Mouse (Mus musculus) heart, embryonic 13.5 days (tissue): ENCODE results near the gene Pitpnm1. TPM values are rescaled to one million over a fixed set of nuclear protein-coding genes. Genes with fewer than 3 reads are reported as not detected.

Experiments used
- ATAC-seq: fragments of 200-750 bp; cut with Nextera tagmentation; 2 replicates; pipeline ENCODE4 v1.8.0; 2017; ENCODE audit warnings: moderate TSS enrichment; ENCODE audit not compliant: insufficient number of reproducible peaks, low FRiP score, low TSS enrichment; ENCODE audit errors: extremely low read depth
- H3K27ac ChIP-seq: fragments of 300-500 bp; sonication (generic); replicated peaks from 2 replicates; pipeline ENCODE4 v1.5.1; 2015; ENCODE audit warnings: moderate library complexity, mild to moderate bottlenecking, inconsistent platforms
- H3K27me3 ChIP-seq: fragments of 300-500 bp; sonication (generic); replicated peaks from 2 replicates; pipeline ENCODE4 v1.6.1; 2015; ENCODE audit warnings: mild to moderate bottlenecking, inconsistent platforms
- H3K36me3 ChIP-seq: fragments of 300-500 bp; sonication (generic); 2 replicates; pipeline ENCODE4 v1.6.1; 2015; ENCODE audit warnings: mild to moderate bottlenecking, inconsistent platforms
- H3K4me1 ChIP-seq: fragments of 300-500 bp; sonication (generic); 2 replicates; pipeline ENCODE4 v1.6.1; 2015; ENCODE audit warnings: inconsistent platforms
- H3K4me2 ChIP-seq: fragments of 300-500 bp; sonication (generic); 2 replicates; pipeline ENCODE4 v1.6.1; 2015; ENCODE audit warnings: inconsistent platforms, mild to moderate bottlenecking, moderate library complexity
- H3K4me3 ChIP-seq: fragments of 300-500 bp; sonication (generic); 2 replicates; pipeline ENCODE4 v1.5.1; 2015; ENCODE audit warnings: moderate library complexity, mild to moderate bottlenecking, inconsistent platforms
- H3K9ac ChIP-seq: fragments of 300-500 bp; sonication (generic); 2 replicates; pipeline ENCODE4 v1.6.1; 2015; ENCODE audit warnings: inconsistent platforms, mild to moderate bottlenecking, moderate library complexity
- H3K9me3 ChIP-seq: fragments of 300-500 bp; sonication (generic); 2 replicates; pipeline ENCODE4 v1.6.1; 2016; ENCODE audit warnings: inconsistent platforms
- WGBS: fragments of 180-500 bp; shearing (Covaris S2); methylation state at CpG from one replicate; pipeline ENCODE4 v1.1.7; 2015; ENCODE audit warnings: mixed read lengths; 5-methylcytosine and 5-hydroxymethylcytosine counted together
- polyA plus RNA-seq: library from polyadenylated mRNA; unstranded; fragments of >200 nt; fragmentation: Nextera tagmentation; extraction: Ambion mirVana; gene quantifications from 2 replicates; pipeline ENCODE4 v1.2.1, GENCODE M21; 2015

Pitpnm1 gene
- polyA plus RNA-seq: 18.2 and 21.8 TPM in 2 replicates

DNA sequence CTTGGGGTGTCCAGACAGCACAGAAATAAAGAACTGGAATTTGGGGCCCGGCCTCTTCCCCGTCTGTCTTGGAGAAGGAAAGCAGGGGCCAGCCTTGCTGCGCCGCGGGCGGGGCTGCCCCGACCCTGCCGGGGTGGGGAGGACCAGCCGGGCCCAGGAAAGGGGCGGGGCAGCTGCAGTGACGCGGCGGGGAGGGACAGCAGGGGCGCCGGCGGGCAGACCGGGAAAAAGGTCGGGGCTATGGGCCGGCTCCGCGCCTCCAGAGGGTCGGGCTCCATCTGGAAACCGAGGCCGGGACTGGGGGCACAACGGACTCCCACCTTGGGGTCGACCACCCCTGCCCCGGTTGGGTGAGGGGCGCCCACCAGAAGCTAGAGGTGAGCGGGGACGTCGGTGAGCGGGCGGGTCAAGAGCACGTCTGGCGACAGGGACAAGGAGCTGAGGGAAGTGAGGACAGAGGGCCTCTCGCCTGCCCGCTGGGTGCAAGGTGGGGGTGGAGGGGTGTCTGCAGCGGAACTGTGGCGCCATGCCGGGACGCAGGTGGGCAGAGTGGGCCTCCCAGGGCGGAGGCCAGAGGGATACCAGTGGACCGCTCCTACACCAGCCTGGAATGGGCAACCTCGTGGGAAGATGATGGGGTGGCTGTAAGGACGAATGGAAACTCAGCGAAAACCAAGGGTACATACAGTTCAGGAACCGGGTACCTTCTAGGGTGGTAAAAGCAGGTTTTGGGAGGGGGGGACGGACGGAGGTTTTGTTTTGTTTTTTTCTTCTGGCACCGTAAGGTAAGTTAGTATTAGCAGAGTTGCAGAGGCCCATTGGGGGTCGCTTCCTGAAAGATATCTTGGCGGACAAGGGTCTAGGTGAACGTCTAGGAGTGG, at the start of gene Pitpnm1:
TSS of gene Pitpnm1 (plus strand) at position 162 of the 881 bp plus-strand sequence.
- Histone ChIP-seq H3K27me3 (peaks cover 38% of the 10 kb centered on the region), H3K4me2 (peak within 1 kb of the TSS; percentile 89), H3K27ac (peak within 1 kb of the TSS; percentile 43), H3K4me3 (peak within 1 kb of the TSS; percentile 64), H3K9me3 (no peaks in the 10 kb centered on the region), H3K36me3 (peaks cover 17% of the 10 kb centered on the region; the same call in 1 of the 2 replicates), H3K4me1 (peaks cover 49% of the 10 kb centered on the region), H3K9ac (peak within 1 kb of the TSS; percentile 83)
- under 1% methylated on average over 53 of the region's 53 CpGs for WGBS
- peak; percentile 27; the same call in 1 of the 2 replicates for ATAC-seq

DNA sequence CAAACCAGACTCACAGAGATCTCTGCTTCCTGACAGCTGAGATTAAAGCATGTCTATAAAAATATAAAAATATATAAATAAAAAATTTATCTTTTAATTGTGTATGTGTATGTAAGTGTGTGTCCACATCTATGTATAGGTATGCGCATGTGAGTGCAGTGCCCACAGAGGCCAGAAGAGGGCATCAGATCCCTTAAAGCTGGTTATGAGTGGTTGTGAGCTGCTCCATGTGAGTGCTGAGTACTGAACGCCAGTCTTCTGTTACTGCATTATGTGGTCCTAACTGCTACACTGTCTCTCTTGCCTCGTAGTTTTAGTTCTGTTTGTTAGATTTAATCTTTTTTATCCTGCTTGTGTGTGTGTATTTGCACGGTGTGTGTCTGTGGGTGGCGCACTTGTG, 48.8 kb upstream of the Pitpnm1 start:
- Histone ChIP-seq H3K27ac (no peak overlapping the region), H3K4me1 (peaks cover 16% of the 10 kb centered on the region), H3K9me3 (0 out of 2 replicates have a peak, but pooled peaks cover 4% of the 10 kb centered on the region), H3K4me2 (no peak overlapping the region), H3K4me3 (no peak overlapping the region), H3K9ac (no peak overlapping the region), H3K27me3 (no peaks in the 10 kb centered on the region), H3K36me3 (no peaks in the 10 kb centered on the region)
- no peak for ATAC-seq
- WGBS: 87% methylated on average over 5 of the region's 5 CpGs

DNA sequence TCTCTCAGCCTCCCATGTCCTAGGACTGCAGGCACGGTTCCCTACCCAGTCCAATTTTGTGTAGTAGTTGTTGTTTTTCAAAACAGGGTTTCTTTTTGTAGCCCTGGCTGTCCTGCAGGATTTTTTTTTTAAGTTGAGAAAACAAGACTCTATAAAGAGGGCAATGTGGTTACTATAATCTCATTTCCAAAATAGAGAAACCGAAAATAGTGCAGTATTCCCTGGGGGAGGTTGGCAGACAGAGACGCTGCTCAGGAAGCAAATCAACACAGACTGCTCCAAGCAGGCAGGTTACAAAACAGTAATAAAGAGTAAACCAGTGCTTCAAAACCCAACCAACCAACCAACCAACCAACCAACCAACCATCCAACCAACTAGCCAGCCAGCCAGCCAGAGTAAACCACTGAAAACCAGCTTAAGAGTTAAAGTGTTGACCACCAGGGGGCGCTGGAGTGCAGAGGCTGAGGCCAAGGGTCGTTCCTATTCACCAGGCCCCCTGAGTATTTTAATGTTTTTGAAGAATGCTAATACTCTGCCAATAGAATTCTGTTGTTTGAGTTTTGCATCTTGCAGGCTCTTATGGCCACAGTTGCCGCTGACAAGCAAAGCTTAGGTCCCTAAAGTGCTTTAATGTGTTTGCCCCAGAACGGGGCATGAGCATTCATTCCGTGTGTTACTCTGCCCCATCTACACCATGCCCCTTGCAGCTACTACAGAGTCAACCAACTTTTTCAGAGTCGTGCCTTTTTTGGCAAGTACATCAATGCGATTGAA, 47.9 kb upstream of the Pitpnm1 start:
- Histone ChIP-seq H3K9me3 (0 out of 2 replicates have a peak, but pooled peaks cover 4% of the 10 kb centered on the region), H3K4me2 (no peak overlapping the region), H3K4me1 (peaks cover 16% of the 10 kb centered on the region), H3K9ac (no peak overlapping the region), H3K4me3 (no peak overlapping the region), H3K27me3 (no peaks in the 10 kb centered on the region), H3K27ac (no peak overlapping the region), H3K36me3 (no peaks in the 10 kb centered on the region)
- ATAC-seq: no peak
- WGBS: 51% methylated on average over 10 of the region's 10 CpGs

DNA sequence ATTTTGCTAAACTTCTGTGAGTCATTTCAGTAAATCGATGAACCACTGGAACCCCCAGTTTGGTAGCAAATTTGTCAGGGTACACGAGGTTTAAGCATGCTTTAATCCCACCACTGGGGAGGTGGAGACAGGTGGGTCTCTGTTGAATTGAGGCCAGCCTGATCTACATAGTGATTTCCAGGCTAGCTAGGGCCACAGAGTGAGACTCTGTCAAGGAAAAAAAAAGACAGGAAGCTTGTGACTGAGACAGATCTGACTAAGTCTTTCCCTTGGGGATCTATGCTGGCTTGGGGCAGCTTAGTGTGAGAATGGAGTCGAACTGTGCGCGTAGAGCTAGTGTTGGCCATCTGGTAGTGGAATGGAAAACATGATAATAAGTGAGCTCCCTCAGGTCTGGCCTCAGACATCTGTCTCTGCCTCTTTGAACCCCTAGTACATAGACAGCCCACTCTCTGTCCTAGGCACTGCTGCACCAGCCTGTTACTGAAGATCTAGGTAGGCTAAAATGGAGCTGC, 47.2 kb upstream of the Pitpnm1 start:
- no peak overlapping the region for H3K4me2 ChIP-seq
- H3K27me3 ChIP-seq: no peaks in the 10 kb centered on the region
- no peak overlapping the region for H3K27ac ChIP-seq
- H3K9me3 ChIP-seq: 0 out of 2 replicates have a peak, but pooled peaks cover 4% of the 10 kb centered on the region
- no peak overlapping the region for H3K4me3 ChIP-seq
- H3K9ac ChIP-seq: no peak overlapping the region
- ATAC-seq: no peak
- WGBS: 61% methylated on average over 5 of the region's 5 CpGs
- peaks cover 19% of the 10 kb centered on the region for H3K4me1 ChIP-seq
- no peaks in the 10 kb centered on the region for H3K36me3 ChIP-seq

DNA sequence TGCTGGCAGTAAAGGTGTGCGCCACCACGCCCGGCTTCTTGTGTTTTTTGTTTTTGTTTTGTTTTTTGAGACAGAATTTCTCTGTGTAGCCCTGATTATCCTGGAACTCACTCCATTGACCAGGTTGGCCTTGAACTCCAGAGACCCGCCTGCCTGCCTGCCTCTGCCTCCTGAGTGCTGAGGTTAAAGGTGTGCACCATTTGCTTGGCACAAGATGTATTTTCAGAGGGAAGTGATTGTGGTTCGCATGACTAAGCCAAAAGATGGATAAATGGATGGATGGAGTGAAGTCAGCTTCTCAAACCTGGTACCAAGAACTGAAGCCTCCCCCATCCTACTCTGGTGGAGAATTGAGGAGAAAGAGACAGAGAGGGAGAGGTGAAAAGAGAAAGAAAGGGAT, 45.2 kb upstream of the Pitpnm1 start:
- 85% methylated on average over 5 of the region's 5 CpGs for WGBS
- no peak overlapping the region for H3K9ac ChIP-seq
- H3K4me3 ChIP-seq: no peak overlapping the region
- H3K27ac ChIP-seq: no peak overlapping the region
- H3K4me2 ChIP-seq: no peak overlapping the region
- ATAC-seq: no peak
- H3K36me3 ChIP-seq: no peaks in the 10 kb centered on the region
- H3K27me3 ChIP-seq: no peaks in the 10 kb centered on the region; the same call in 1 of the 2 replicates
- H3K9me3 ChIP-seq: 0 out of 2 replicates have a peak, but pooled peaks cover 4% of the 10 kb centered on the region
- H3K4me1 ChIP-seq: peaks cover 23% of the 10 kb centered on the region

DNA sequence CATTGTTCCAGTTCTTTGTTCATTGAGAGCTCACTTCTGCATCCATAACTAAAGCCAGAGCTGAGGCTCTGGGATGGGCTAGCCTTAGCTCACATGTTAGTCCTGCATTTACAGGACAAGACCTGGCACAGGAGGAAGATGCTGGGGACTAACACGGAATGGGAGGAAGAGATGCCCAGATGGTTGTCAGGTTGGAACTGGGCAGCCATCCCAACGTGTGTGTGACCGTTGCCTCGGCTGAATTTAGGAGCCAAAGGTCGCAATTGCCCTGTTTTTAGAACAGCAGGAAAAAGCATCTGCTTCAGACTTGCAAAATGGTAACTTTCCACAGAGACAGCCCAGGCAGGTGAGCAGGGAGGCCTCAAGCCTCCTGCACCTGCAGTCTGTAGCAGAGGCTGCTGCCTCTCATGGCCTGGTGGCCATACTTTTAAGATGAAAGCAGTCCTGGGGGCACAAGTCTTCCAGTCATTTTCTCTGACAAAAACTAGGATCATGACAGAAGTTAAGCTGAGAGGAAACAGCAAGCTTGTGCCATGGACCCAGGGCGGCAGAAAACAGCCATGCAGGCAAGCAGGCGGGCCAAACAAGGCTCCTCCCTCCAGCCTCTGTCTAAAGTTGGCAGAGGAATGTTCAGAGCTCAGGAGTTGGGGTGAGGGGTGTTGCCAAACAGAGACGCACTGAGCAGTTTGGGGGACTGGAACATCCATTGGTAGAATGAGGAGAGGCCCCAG, 44.4 kb upstream of the Pitpnm1 start:
- Histone ChIP-seq H3K27me3 (no peaks in the 10 kb centered on the region; the same call in 1 of the 2 replicates), H3K4me2 (no peak overlapping the region), H3K9me3 (0 out of 2 replicates have a peak, but pooled peaks cover 4% of the 10 kb centered on the region), H3K27ac (no peak overlapping the region), H3K4me1 (peaks cover 23% of the 10 kb centered on the region), H3K9ac (no peak overlapping the region), H3K36me3 (no peaks in the 10 kb centered on the region), H3K4me3 (no peak overlapping the region)
- 64% methylated on average over 8 of the region's 8 CpGs for WGBS
- no peak for ATAC-seq

DNA sequence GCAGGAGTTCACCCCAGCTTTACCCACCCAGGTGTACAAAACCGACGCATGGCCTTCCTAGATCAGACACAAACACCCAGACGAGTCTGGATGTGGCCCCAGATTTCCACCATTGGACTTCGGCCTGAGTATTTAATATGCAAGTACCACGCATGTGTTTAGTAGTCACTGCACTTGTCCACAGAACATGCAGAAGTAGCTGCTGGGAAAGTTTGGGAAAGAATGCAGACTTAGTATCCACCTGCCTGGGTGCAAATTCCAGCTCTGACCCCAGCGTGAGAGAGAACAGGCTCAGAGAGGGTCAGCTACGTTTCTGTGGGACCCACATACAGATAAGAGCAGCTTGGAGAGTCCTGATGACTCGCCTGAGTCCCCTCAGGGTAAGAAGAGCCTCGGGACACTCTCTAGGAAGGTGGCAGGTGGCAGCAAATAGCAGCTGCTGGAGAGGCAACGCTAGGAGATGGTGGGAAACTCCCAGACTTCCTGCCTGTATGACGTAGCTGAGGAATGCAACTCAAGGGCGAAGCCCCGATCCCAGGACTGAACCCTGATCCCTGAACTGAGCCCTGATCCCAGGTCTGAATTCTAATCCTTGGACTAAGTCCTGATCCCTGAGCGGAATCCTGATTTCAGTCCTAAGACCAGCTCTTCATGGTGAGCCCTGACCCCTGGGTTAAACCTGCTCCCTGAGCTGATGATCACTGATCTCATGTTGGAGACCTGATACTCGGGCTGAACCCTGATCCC, 43.7 kb upstream of the Pitpnm1 start:
- no peak for ATAC-seq
- 0 out of 2 replicates have a peak, but pooled peaks cover under 1% of the 10 kb centered on the region for H3K9me3 ChIP-seq
- H3K27me3 ChIP-seq: no peaks in the 10 kb centered on the region; the same call in 1 of the 2 replicates
- 50% methylated on average over 15 of the region's 15 CpGs for WGBS
- H3K4me1 ChIP-seq: peaks cover 23% of the 10 kb centered on the region
- no peaks in the 10 kb centered on the region for H3K36me3 ChIP-seq
- H3K4me2 ChIP-seq: no peak overlapping the region
- H3K4me3 ChIP-seq: no peak overlapping the region
- H3K9ac ChIP-seq: 0 out of 2 replicates have a peak overlapping the region, but pooled peaks have one; percentile 25
- H3K27ac ChIP-seq: peak overlapping the region; percentile 36; the same call in 1 of the 2 replicates

DNA sequence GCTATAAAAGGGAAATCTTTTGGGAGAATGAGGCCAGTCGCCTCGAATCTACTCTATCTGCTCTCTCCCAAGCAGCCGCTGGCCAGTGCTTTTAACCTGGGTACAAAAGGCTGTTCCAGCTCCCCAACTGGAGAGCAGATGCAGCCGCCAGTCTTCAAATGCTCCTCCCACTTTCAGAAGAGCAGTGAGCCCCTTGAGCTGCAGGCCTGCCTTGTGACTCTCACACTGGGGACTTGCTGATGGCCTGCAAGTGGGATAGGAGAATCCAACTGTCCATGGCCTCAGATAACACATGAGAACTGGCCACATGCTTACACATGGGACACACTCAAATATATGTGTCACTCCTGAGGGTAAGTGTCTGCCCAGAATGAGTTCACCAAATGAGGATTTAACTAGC, 43.1 kb upstream of the Pitpnm1 start:
- no peak for ATAC-seq
- Histone ChIP-seq H3K4me1 (peaks cover 23% of the 10 kb centered on the region), H3K9ac (0 out of 2 replicates have a peak overlapping the region, but pooled peaks have one; percentile 25), H3K27me3 (no peaks in the 10 kb centered on the region; the same call in 1 of the 2 replicates), H3K4me3 (no peak overlapping the region), H3K36me3 (no peaks in the 10 kb centered on the region), H3K4me2 (no peak overlapping the region), H3K27ac (peak overlapping the region; percentile 36; the same call in 1 of the 2 replicates), H3K9me3 (no peaks in the 10 kb centered on the region)
- WGBS: 48% methylated on average over 4 of the region's 4 CpGs

DNA sequence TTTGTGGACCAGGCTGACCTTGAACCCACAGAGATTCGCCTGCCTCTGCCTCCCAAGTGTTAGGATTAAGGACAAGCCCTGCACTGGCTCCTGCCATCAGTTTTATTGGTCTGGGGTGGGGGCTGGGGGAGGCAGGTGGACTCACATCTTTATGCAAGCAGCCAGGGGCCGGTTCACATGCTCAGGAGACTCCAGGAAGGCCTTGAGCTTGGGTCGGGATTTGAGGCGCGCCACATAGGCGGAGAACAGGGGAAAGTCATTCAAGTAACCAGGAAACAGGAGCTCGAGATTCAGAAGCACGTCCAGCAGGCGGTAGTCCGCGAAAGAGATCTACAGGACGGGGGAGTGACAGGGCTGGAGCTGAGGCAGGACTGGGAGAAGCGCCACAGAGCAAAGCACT, 42.4 kb upstream of the Pitpnm1 start:
- ATAC-seq: no peak

DNA sequence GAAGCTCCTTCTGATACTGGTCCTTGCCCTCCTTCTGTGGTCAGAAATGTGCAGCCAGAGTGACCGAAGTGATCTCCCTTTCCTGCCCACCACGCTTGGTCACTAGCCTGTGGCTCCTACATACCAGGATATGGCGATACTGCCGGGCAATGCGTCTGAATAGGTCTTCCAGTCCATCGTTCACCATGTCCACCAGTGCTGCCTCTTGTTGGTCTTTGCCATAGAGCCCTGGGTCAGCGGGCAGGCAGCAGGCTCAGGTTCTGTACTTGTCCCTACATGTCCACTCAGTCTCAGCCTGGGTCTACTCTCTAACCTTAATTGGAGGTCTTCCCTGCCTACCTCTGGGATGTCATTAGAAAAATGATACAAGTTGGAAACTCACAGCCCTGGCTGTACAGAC, 41.8 kb upstream of the Pitpnm1 start:
- H3K4me1 ChIP-seq: peaks cover 23% of the 10 kb centered on the region
- H3K4me2 ChIP-seq: no peak overlapping the region
- no peak for ATAC-seq
- 92% methylated on average over 7 of the region's 7 CpGs for WGBS
- H3K9ac ChIP-seq: no peak overlapping the region
- H3K27ac ChIP-seq: no peak overlapping the region
- H3K4me3 ChIP-seq: no peak overlapping the region
- H3K9me3 ChIP-seq: no peaks in the 10 kb centered on the region
- no peaks in the 10 kb centered on the region for H3K36me3 ChIP-seq
- H3K27me3 ChIP-seq: no peaks in the 10 kb centered on the region; the same call in 1 of the 2 replicates

More for the DNA sequence above, 42.4 kb upstream of the Pitpnm1 start:
- no peak overlapping the region for H3K4me3 ChIP-seq
- no peaks in the 10 kb centered on the region for H3K36me3 ChIP-seq
- H3K9me3 ChIP-seq: no peaks in the 10 kb centered on the region
- no peak overlapping the region for H3K27ac ChIP-seq
- WGBS: 80% methylated on average over 13 of the region's 13 CpGs
- no peaks in the 10 kb centered on the region; the same call in 1 of the 2 replicates for H3K27me3 ChIP-seq
- no peak overlapping the region for H3K9ac ChIP-seq
- peaks cover 23% of the 10 kb centered on the region for H3K4me1 ChIP-seq
- no peak overlapping the region for H3K4me2 ChIP-seq
